Mouse (Mus musculus) heart, embryonic 10.5 days (tissue): ENCODE data around the gene Ddx31. TPM values are rescaled to one million over a fixed set of nuclear protein-coding genes. Genes with fewer than 3 reads are reported as not detected.

Experiments
- polyA plus RNA-seq: library from polyadenylated mRNA; unstranded; fragments of >200 nt; fragmentation: Nextera tagmentation; extraction: Ambion mirVana; gene quantifications from 2 replicates; pipeline ENCODE4 v1.2.1, GENCODE M21; 2016

The Ddx31 gene
- polyA plus RNA-seq, 1 experiment from 2014 or later: 15.0 TPM

Other genes starting within 250 kb of the Ddx31 start
- gene Gfi1b, start 218.4 kb upstream of the Ddx31 start, polyA plus RNA-seq: 11.0 and 12.2 TPM in 2 replicates
- gene Tsc1, start 199.2 kb upstream of the Ddx31 start, polyA plus RNA-seq: 17.8 and 23.8 TPM in 2 replicates
- 3.2 and 4.7 TPM in 2 replicates for gene Spaca9, start 140.7 kb upstream of the Ddx31 start, polyA plus RNA-seq
- 0.55 and 1.1 TPM in 2 replicates for gene Ak8, start 140.2 kb upstream of the Ddx31 start, polyA plus RNA-seq
- 12.8 and 15.4 TPM in 2 replicates for gene Gtf3c4, start within 50 bp of the Ddx31 start, polyA plus RNA-seq
- gene Barhl1, start 76.3 kb downstream of the Ddx31 start, polyA plus RNA-seq: not detected in 2 replicates
- 0.13 and 0.51 TPM in 2 replicates for gene Cfap77, start 214.7 kb downstream of the Ddx31 start, polyA plus RNA-seq
- 7.5 and 9.5 TPM in 2 replicates for gene Ttf1, start 219.9 kb downstream of the Ddx31 start, polyA plus RNA-seq